Mouse (Mus musculus): Measurements from ENCODE around the gene Gsk3a.

Gsk3a gene

GRCm38 (mm10) chr7:25237249-25238014 lies at the start of gene Gsk3a:
Gsk3a (minus strand) TSS chr7:25237851.
- peak; percentile 92 for DNase-seq (ENCODE audit: extremely low spot score, low read depth, low spot score)

GRCm38 (mm10) chr7:25286989-25287388 lies 49.3 kb upstream of the Gsk3a start:
- no peak for DNase-seq (ENCODE audit: extremely low spot score, low read depth, low spot score)

GRCm38 (mm10) chr7:25285511-25286238 lies 48.0 kb upstream of the Gsk3a start:
- no peak for DNase-seq (ENCODE audit: extremely low spot score, low read depth, low spot score)

DNA sequence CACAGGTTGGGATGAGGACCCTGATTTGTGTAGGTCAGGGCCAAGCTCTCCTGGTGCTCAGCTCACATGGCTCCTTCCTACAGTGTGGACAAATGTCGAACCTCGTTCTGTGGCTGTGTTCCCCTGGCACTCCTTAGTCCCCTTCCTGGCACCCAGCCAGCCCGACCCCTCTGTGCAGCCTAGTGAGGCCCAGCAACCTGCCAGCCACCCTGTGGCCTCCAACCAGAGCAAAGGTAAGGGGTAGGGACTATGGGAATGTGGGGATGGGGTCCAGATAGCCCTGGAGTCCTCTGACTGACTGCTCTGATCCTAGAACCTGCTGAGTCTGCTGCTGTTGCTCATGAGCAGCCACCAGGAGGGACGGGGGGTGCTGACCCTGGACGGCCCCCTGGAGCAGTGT lies 47.1 kb upstream of the Gsk3a start:
- no peak for DNase-seq (ENCODE audit: extremely low spot score, low read depth, low spot score)

DNA sequence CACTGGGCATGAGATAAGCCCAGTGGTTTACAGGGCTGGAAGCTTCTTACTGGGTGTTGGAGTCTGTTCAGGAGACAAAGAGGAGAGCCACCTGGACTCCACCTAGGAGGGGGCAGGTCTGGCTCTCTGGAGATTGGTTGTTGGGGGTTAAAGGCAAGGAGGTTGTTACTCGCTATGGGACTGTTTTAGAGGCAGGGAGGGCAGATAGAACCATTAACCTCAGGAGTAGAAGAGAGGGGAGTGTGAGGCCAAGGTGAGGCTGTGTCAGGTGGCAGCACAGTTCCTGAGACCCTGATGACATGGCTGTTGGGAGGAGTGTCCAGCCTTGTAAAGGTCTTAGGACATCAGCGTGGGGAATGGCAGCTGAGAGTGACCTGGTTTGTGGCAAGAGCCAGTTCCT lies 46.5 kb upstream of the Gsk3a start:
- no peak for DNase-seq (ENCODE audit: extremely low spot score, low read depth, low spot score)

GRCm38 (mm10) chr7:25283637-25284036 lies 46.0 kb upstream of the Gsk3a start:
- DNase-seq (ENCODE audit: extremely low spot score, low read depth, low spot score), result no peak

GRCm38 (mm10) chr7:25282731-25283211 lies 45.1 kb upstream of the Gsk3a start:
- DNase-seq (ENCODE audit: extremely low spot score, low read depth, low spot score), result no peak

- no peak for DNase-seq (ENCODE audit: extremely low spot score, low read depth, low spot score)
Measured at GRCm38 (mm10) chr7:25281734-25282601, 44.3 kb upstream of the Gsk3a start.

DNA sequence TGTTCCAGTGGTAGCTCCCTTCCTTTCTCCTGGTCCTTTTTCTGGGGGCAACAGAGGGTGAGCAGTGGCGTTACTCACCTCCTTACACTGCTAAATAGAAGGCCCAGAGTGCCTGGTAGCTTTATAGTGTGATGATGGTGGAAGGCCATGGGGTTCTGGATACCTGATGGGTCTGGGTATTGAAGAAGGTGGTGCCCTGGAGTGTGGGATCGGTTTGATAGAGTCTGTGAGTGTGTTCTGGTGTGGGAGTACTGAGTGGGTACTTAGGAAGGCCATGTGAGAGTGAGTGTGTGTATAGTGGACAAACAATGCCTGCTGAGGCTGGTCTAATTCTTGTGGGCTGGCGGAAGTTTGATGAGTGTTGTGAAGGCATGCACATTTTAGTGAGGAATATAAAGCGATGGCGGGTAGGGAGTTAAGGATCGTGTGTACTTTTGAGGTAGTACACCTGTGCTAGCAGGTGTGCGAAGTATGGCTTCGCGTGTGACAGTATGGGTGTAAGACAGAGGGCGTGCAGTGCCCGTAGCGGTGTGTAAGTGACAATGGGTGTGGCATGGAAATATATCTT lies 43.6 kb upstream of the Gsk3a start:
- DNase-seq (ENCODE audit: extremely low spot score, low read depth, low spot score), result no peak

DNA sequence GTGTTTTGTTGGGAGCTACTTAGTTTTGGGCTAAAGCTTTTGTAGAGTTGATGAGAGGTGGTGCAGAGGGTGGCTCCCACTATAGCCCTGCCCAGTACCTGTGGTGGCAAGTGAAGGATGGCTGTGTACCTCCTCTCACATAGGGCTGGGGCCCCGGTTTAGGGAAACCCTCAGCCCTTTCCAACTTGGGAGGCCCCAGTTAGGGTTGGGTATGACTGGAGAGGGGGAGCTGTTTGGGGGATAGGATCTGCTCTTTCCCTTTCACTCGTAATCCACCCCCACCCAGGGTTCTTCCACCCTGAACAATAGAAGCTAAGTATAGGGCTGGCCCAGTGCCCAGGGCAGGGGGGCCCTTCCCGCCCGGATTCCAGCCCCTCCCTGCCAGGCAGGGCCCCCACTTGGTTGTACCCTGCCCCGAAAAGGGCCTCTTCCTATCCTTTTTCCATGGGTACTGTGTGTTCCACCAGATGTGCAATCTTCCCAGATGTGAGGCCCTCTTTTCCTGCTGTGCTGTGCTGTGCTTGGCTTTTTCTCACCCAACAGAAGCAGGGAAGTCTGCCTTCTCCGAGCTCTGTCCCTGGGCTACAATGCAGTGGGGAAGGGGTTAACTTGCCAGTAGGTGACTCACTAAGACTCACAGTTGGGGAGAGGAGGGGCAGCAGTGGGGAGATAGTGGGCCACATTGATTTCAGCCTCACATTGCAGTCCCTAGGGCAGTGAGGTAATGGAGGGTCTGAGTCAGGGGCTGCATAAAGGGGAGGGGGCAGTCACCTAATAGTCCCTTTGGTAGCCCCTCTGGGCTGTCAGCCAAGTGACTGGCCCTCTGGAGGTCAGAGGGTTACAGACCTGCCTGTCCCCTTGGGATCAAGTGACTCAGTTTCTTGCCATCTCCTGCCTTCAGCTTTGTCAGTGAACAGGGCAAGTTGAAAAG lies 42.5 kb upstream of the Gsk3a start:
- no peak for DNase-seq (ENCODE audit: extremely low spot score, low read depth, low spot score)

- DNase-seq (ENCODE audit: extremely low spot score, low read depth, low spot score), result no peak
Measured at GRCm38 (mm10) chr7:25279076-25279860, 41.6 kb upstream of the Gsk3a start.

DNA sequence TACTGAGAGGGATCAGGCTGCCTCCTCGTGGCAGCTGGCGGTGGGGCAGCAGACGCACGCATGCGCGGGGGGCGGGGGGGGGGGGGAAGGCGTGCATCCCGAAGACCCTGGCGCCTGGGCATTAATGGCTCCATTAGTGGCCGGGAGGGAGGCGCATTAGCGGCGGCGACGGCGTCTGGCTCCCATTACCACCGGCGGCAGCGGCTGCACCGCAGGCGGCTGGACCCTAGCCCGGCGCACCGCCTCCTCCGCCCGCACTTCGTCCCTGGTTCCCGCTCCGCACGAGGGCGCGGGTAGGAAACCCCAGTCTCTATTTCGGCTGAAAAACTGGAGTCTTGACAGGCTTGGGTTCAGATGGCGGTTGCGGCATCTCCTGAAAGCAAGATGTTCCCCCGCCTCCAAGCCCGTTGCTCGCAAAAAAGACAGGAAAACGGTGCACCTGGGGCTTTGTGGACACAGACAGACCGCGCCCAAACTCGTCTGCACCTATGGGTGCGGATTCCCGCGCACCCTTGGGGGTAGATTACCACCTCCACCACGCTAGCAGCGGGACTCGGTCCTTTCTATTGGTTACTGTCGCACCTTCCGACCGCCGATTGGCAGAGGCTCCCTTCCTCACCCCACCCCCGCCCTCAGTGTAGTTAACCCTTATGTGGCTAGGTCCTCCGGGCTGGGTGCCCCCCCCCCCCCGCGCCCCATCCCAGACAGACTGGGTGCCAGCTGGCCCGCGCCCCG lies 40.9 kb upstream of the Gsk3a start:
- no peak for DNase-seq (ENCODE audit: extremely low spot score, low read depth, low spot score)

DNA sequence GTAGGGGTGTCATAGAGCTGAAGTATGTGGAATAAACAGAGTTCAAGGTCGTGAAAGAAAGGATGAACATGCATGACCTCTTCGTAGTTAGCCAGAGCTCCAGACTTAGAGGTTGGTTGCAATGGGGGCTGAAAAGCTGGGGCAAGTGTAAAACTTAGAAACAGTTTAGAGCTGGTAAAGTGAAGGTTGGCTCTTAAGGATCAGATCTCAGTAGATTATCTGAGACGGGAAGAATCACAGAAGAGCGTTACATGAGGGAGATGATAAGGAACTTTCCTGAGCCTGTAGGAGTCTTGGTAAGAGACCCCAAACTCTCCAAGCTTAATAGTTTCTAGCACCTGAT lies 40.3 kb upstream of the Gsk3a start:
- no peak for DNase-seq (ENCODE audit: extremely low spot score, low read depth, low spot score)

GRCm38 (mm10) chr7:25277405-25277804 lies 39.8 kb upstream of the Gsk3a start:
- no peak for DNase-seq (ENCODE audit: extremely low spot score, low read depth, low spot score)

DNA sequence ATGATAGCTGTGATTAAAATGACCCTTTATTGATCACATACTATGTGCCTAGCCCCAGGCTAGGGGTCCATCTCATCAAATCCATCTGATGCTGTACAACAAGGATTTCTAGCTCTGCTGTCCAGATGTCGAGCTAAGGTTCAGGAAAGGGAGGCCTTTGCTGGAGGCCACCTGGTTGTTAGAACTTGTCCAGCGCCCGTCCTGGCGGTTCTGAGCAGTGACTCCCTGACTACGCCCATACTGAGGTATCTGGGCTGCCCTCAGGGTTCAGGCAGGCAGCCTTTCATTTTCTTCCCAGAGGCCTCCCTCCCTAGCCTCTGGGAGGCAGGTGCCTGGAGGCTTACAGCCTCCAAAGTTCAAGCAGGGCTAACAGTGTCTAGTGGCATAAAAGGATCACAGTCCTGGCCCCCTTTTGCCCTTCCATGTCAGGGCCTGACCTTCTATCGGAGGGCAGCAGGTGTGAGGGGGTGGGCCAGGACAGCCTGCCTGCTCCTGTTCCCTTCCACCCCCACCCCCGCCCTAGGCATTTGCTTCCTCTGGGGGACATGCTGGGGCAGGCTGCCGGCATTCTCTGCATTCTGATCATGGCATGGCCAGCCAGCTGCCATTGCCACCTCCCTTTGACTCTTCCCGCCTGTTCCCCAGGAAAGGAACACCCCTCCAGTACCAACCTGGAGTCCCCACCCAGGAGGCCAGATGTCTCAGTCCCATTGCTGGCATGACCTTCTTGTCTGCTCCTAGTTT lies 38.1 kb upstream of the Gsk3a start:
- DNase-seq (ENCODE audit: extremely low spot score, low read depth, low spot score), result no peak

GRCm38 (mm10) chr7:25274996-25275395 lies 37.3 kb upstream of the Gsk3a start:
- no peak for DNase-seq (ENCODE audit: extremely low spot score, low read depth, low spot score)

GRCm38 (mm10) chr7:25274571-25274970 lies 36.9 kb upstream of the Gsk3a start:
- no peak for DNase-seq (ENCODE audit: extremely low spot score, low read depth, low spot score)
